Mouse (Mus musculus) embryonic fibroblast, embryonic 13.5 days (primary cell): ENCODE data around the gene Tango6.

Experiments used
- CTCF ChIP-seq: IDR thresholded peaks from 2 replicates; pipeline ENCODE4 v1.5.1; 2011; ENCODE audit warnings: mild to moderate bottlenecking, control low read depth, low read length, moderate library complexity, borderline replicate concordance; ENCODE audit not compliant: insufficient read depth
- POLR2A ChIP-seq: IDR thresholded peaks from 2 replicates; pipeline ENCODE4 v1.6.1; 2011; ENCODE audit warnings: low read depth, mild to moderate bottlenecking, control low read depth, low read length, moderate library complexity

GRCm38 (mm10) chr8:106819581-106819980 is 136.7 kb downstream of the Tango6 start:
- TF ChIP-seq CTCF: no peak
- no peak for TF ChIP-seq POLR2A
